ENCODE assay signal across 8 mouse cellular contexts in the genomic region with DNA sequence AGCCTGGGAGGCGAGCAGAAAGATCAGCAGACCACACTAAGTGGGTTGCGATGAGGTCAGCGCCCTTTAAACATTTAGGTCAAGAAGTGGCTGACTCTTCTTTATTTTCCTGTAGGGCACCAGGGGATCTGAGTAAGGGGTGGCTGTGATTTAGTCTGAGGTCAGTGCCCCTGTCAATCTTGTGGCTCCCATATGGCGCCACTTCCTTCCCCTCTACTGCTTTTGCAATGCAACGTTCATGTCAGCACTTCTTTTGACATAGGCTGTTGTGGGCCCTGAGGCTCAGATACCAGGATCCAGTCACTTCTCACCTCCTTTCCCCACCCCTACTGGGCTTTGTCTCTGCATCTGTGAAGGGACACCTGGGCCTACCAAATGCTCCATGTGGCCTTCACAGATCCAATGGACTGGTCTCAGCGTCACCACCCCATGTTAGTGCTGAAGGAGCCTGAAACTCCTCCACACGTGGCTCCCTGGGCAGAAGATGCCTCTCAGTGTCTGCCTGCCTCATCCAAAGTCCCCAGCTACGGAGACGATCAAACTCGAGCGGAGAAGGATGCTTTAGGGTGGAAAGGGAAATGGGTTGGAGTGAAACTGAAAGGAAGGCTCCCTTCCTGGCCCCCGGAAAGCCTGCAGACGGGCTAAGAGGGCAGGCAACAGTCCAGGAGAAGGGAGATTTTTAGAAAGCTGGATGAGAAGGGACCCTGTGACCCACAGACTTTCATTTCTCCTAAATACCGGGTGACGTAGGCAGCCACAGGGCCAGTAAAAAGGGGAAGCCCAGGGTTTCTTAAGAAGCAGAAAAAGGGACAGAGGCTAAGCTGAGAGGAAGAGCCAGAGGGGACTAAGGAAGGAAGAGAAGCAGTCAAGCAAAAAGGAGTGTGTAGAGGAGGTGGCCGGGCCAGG. TPM values are rescaled to one million over a fixed set of nuclear protein-coding genes. Genes with fewer than 3 reads are reported as not detected.
A peak's percentile ranks its signal among the peaks of the same experiment; 100 is the strongest.
DNase-seq lines count a peak whose midpoint lies in the region; ATAC-seq and TF ChIP-seq lines count a peak whose summit lies in the region.

No protein-coding gene starts in this region.

- no peak for TF ChIP-seq POLR2A in kidney, adult 2 months (IDR thresholded peaks at IDR 0.05; ENCODE audit: low read depth, low read length)

- no peak for ATAC-seq in inflammation-experienced regulatory T-cells, adult 6 months

- H3K36me3 ChIP-seq in kidney, adult 2 months (ENCODE audit: control insufficient read depth, insufficient read depth, low read length) = no peaks in the 10 kb centered on the region

- no peaks in the 10 kb centered on the region for H3K27me3 ChIP-seq in kidney, adult 2 months (replicated peaks; ENCODE audit: control insufficient read depth, insufficient read depth, low read length)

- H3K4me3 ChIP-seq in brown adipose tissue, adult 24 weeks (ENCODE audit: insufficient read depth, low read depth, low read length) = peak overlapping the region; percentile 50
- H3K4me3 ChIP-seq in kidney, adult 2 months (ENCODE audit: insufficient read depth, low read depth, low read length) = peak overlapping the region; percentile 30

- H3K4me1 ChIP-seq in brown adipose tissue, adult 24 weeks (ENCODE audit: control insufficient read depth, insufficient read depth, insufficient read length, low read length) = peaks cover 6% of the 10 kb centered on the region
- H3K4me1 ChIP-seq in kidney, adult 2 months (ENCODE audit: control insufficient read depth, insufficient read depth, low read length) = no peaks in the 10 kb centered on the region

- DNase-seq in adrenal gland, adult (ENCODE audit: inconsistent age in 2 of 2, low spot score in 1 of 2) = peak; percentile 34 to 66
- no peak for DNase-seq in adrenal gland, adult 8-10 months
- DNase-seq in kidney, adult 2 months = peak; percentile 65
- peak; percentile 59 for DNase-seq in lung, postnatal 25 days (ENCODE audit: low spot score)
- no peak for DNase-seq in cerebellum, adult 9-10 months
- no peak for DNase-seq in thymus, postnatal 36 days

- 63% methylated on average over 16 of the region's 16 CpGs for WGBS in kidney, adult 2 months

- no peak for TF ChIP-seq CTCF in kidney, adult 2 months (conservative IDR thresholded peaks at IDR 0.05; ENCODE audit: insufficient read depth, insufficient read length, low read depth, low read length)

- peak overlapping the region; percentile 83 for H3K27ac ChIP-seq in brown adipose tissue, adult 24 weeks (replicated peaks; ENCODE audit: low read depth, low read length)
- peak overlapping the region; percentile 53 for H3K27ac ChIP-seq in kidney, adult 2 months (ENCODE audit: insufficient read depth, low read depth, low read length)

RNA-seq across cellular contexts. Expression of gene Slc15a3, which starts 2.4 kb away (rescaled TPM):
- 1 to 10 TPM; 3.7 to 8.4 (median 5.1) TPM for total RNA-seq in adrenal gland, adult 8-10 months (2022)
- polyA plus RNA-seq in brown adipose tissue, adult 24 weeks (2012; ENCODE audit: insufficient read depth, insufficient read length, missing spikeins) = 2.1 and 2.4 TPM in 2 replicates
- polyA plus RNA-seq in kidney, adult 2 months (2012; rRNA removed) = 6.2 and 6.7 TPM in 2 replicates
- polyA plus RNA-seq in inflammation-experienced regulatory T-cells, adult 6 months (2017; shearing (Covaris generic)) = 10 to 100 TPM in 1 of 3 experiments, 1 to 10 TPM in 2; 3.2 to 16.7 (median 3.3) TPM

RNA-seq across cellular contexts. Expression of gene Cd6, which starts 12.1 kb away (rescaled TPM):
- under 1 TPM in 2 of 4 experiments, not detected in 2; 0.18 to 0.30 TPM for total RNA-seq in adrenal gland, adult 8-10 months (2022)
- polyA plus RNA-seq in brown adipose tissue, adult 24 weeks (2012; ENCODE audit: insufficient read depth, insufficient read length, missing spikeins) = not detected in 2 replicates
- polyA plus RNA-seq in kidney, adult 2 months (2012; rRNA removed) = 0.30 and 3.1 TPM in 2 replicates
- polyA plus RNA-seq in inflammation-experienced regulatory T-cells, adult 6 months (2017; shearing (Covaris generic)) = 100 to 1,000 TPM; 356 to 569 (median 520) TPM

RNA-seq across cellular contexts. Expression of gene Tmem132a, which starts 27.8 kb away (rescaled TPM):
- 10 to 100 TPM; 39.0 to 47.6 (median 39.9) TPM for total RNA-seq in adrenal gland, adult 8-10 months (2022)
- 1.7 and 2.1 TPM in 2 replicates for polyA plus RNA-seq in brown adipose tissue, adult 24 weeks (2012; ENCODE audit: insufficient read depth, insufficient read length, missing spikeins)
- polyA plus RNA-seq in kidney, adult 2 months (2012; rRNA removed) = 12.1 and 15.8 TPM in 2 replicates
- 1 to 10 TPM in 1 of 3 experiments, under 1 TPM in 1, not detected in 1; 0.86 to 1.0 TPM for polyA plus RNA-seq in inflammation-experienced regulatory T-cells, adult 6 months (2017; shearing (Covaris generic))

RNA-seq across cellular contexts. Expression of gene Tmem109, which starts 39.8 kb away (rescaled TPM):
- total RNA-seq in adrenal gland, adult 8-10 months (2022) = 100 to 1,000 TPM; 132 to 209 (median 153) TPM
- polyA plus RNA-seq in brown adipose tissue, adult 24 weeks (2012; ENCODE audit: insufficient read depth, insufficient read length, missing spikeins) = 75.1 and 80.3 TPM in 2 replicates
- polyA plus RNA-seq in kidney, adult 2 months (2012; rRNA removed) = 101 and 124 TPM in 2 replicates
- 10 to 100 TPM; 55.3 to 75.6 (median 64.7) TPM for polyA plus RNA-seq in inflammation-experienced regulatory T-cells, adult 6 months (2017; shearing (Covaris generic))

RNA-seq across cellular contexts. Expression of gene Prpf19, which starts 53.1 kb away (rescaled TPM):
- 100 to 1,000 TPM; 202 to 232 (median 221) TPM for total RNA-seq in adrenal gland, adult 8-10 months (2022)
- 64.9 and 65.6 TPM in 2 replicates for polyA plus RNA-seq in brown adipose tissue, adult 24 weeks (2012; ENCODE audit: insufficient read depth, insufficient read length, missing spikeins)
- 175 and 188 TPM in 2 replicates for polyA plus RNA-seq in kidney, adult 2 months (2012; rRNA removed)
- 10 to 100 TPM in 2 of 3 experiments, 1 to 10 TPM in 1; 6.2 to 26.0 (median 20.2) TPM for polyA plus RNA-seq in inflammation-experienced regulatory T-cells, adult 6 months (2017; shearing (Covaris generic))

Comparison
In these comparisons a context has a peak if more than half of its experiments do, and no peak if none do; other contexts are left out.
1. DNase-seq: peak in adrenal gland, adult (2 of 2), kidney, adult 2 months (single experiment) and lung, postnatal 25 days (single experiment); none in adrenal gland, adult 8-10 months (single experiment), cerebellum, adult 9-10 months (single experiment) and thymus, postnatal 36 days (0 of 2).
2. RNA of gene Cd6, which starts 12.1 kb away (polyA plus RNA-seq): 356 to 569 TPM in inflammation-experienced regulatory T-cells, adult 6 months; 0.30 to 3.1 TPM in kidney, adult 2 months and not detected in brown adipose tissue, adult 24 weeks; every median in the first group is over 10 times any median in the second.